In the genomic region with DNA sequence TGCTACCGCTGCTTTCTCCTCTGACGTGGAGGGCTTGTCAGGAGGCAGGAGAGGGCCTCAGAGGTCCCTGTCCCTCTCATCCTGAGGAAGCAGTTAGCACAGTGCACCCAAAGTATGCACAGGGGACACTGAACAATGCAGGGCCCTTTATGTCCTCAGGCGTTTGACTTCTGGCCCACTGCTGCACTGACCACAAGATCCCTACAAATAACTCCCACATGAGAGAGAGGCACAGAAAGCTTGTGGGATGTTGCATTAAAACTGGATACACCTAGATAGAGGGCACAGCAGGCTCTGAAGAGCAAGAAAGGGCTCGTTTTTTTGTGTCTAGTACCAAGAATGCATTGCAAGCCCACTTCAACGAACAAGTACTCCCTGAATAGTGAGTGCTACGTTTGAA, we compare ENCODE assay signal across 24 mouse cellular contexts. TPM values are rescaled to one million over a fixed set of nuclear protein-coding genes. Genes with fewer than 3 reads are reported as not detected.
DNase-seq lines count a peak whose midpoint lies in the region; ATAC-seq lines count a peak whose summit lies in the region.
"Had no signal": no experiment of that assay in that cellular context is flagged by ENCODE, and none has a peak within 500 bp of the region (broad histone marks: within the 10 kb centered on the region; RNA-seq: fewer than 3 reads in every experiment).

No protein-coding gene starts in this region.

- 47% methylated on average over 6 of the region's 6 CpGs for WGBS in forebrain, embryonic 14.5 days
- WGBS in forebrain, embryonic 13.5 days: 49% methylated on average over 6 of the region's 6 CpGs
- 42% methylated on average over 6 of the region's 6 CpGs for WGBS in midbrain, embryonic 14.5 days
- 38% methylated on average over 6 of the region's 6 CpGs for WGBS in midbrain, embryonic 13.5 days

- no peaks in the 10 kb centered on the region for H3K4me1 ChIP-seq in forebrain, embryonic 14.5 days (ENCODE audit: control insufficient read depth, insufficient read depth, low read length)
- 0 out of 2 replicates have a peak, but pooled peaks cover 3% of the 10 kb centered on the region for H3K4me1 ChIP-seq in forebrain, embryonic 13.5 days
- no peaks in the 10 kb centered on the region for H3K4me1 ChIP-seq in midbrain, embryonic 14.5 days (ENCODE audit: control insufficient read depth, insufficient read depth, low read length)
- H3K4me1 ChIP-seq in midbrain, embryonic 13.5 days (replicated peaks): peaks cover 9% of the 10 kb centered on the region
- H3K4me1 ChIP-seq: hindbrain, embryonic 13.5 days had no signal

- no peak overlapping the region for H3K27ac ChIP-seq in forebrain, embryonic 14.5 days (ENCODE audit: low read depth, low read length)
- H3K27ac ChIP-seq in forebrain, embryonic 13.5 days: no peak overlapping the region
- H3K27ac ChIP-seq in midbrain, embryonic 14.5 days (replicated peaks; ENCODE audit: low read depth, low read length): 0 out of 2 replicates have a peak overlapping the region, but pooled peaks have one; percentile 32
- no peak overlapping the region for H3K27ac ChIP-seq in midbrain, embryonic 13.5 days
- H3K27ac ChIP-seq: embryonic facial prominence, embryonic 13.5 days; forebrain, embryonic 12.5 days; gastrocnemius, adult 2 months; hindbrain, embryonic 10.5 days; hindbrain, embryonic 13.5 days had no signal

- 0 out of 2 replicates have a peak overlapping the region, but pooled peaks have one; percentile 17 for H3K9ac ChIP-seq in forebrain, embryonic 14.5 days (ENCODE audit: low read length)
- H3K9ac ChIP-seq in forebrain, embryonic 13.5 days: no peak overlapping the region
- no peak overlapping the region for H3K9ac ChIP-seq in midbrain, embryonic 14.5 days (replicated peaks; ENCODE audit: low read length)
- no peak overlapping the region for H3K9ac ChIP-seq in midbrain, embryonic 13.5 days (replicated peaks)
- H3K9ac ChIP-seq: embryonic facial prominence, embryonic 13.5 days; forebrain, embryonic 12.5 days; forebrain, postnatal 0 days; hindbrain, embryonic 13.5 days had no signal

- no peak overlapping the region for H3K4me2 ChIP-seq in forebrain, embryonic 14.5 days (ENCODE audit: low read length)
- no peak overlapping the region for H3K4me2 ChIP-seq in forebrain, embryonic 13.5 days
- no peak overlapping the region for H3K4me2 ChIP-seq in midbrain, embryonic 14.5 days (ENCODE audit: low read length)
- no peak overlapping the region for H3K4me2 ChIP-seq in midbrain, embryonic 13.5 days (replicated peaks)
- H3K4me2 ChIP-seq: embryonic facial prominence, embryonic 13.5 days; forebrain, embryonic 12.5 days; heart, embryonic 11.5 days; hindbrain, embryonic 13.5 days had no signal

- no peak for DNase-seq in forebrain, embryonic 14.5 days (ENCODE audit: low spot score)
- DNase-seq in midbrain, embryonic 14.5 days: peak; percentile 9
- DNase-seq in Muller cell, postnatal 12 days (ENCODE audit: inconsistent ontology term): peak; percentile 11
- peak; percentile 56 for DNase-seq in retina, postnatal 1 day
- no peak for DNase-seq in heart, postnatal 4 days
- DNase-seq: adrenal gland, postnatal 10 days; adrenal gland, postnatal 36 days; cerebellum, adult 18-20 months; cerebellum, adult 9-10 months; cerebellum, postnatal 25 days; forebrain, postnatal 0 days; gastrocnemius, adult 2 months; gastrocnemius, postnatal 14 days; heart, adult 11 months had no signal

- H3K4me3 ChIP-seq in forebrain, embryonic 14.5 days (ENCODE audit: low read depth, low read length): no peak overlapping the region
- no peak overlapping the region for H3K4me3 ChIP-seq in forebrain, embryonic 13.5 days
- H3K4me3 ChIP-seq in midbrain, embryonic 14.5 days (replicated peaks; ENCODE audit: low read depth, low read length): no peak overlapping the region
- H3K4me3 ChIP-seq in midbrain, embryonic 13.5 days (replicated peaks): no peak overlapping the region
- H3K4me3 ChIP-seq: embryonic facial prominence, embryonic 13.5 days; erythroblast, embryonic 14.5 days; forebrain, embryonic 12.5 days; gastrocnemius, adult 2 months; hindbrain, embryonic 10.5 days; hindbrain, embryonic 13.5 days had no signal

- H3K27me3 ChIP-seq in forebrain, embryonic 14.5 days (replicated peaks; ENCODE audit: control insufficient read depth, insufficient read depth, low read length): no peaks in the 10 kb centered on the region
- H3K27me3 ChIP-seq in forebrain, embryonic 13.5 days: no peaks in the 10 kb centered on the region
- no peaks in the 10 kb centered on the region for H3K27me3 ChIP-seq in midbrain, embryonic 14.5 days (ENCODE audit: control insufficient read depth, insufficient read depth, low read length)
- H3K27me3 ChIP-seq in midbrain, embryonic 13.5 days: no peaks in the 10 kb centered on the region
- H3K27me3 ChIP-seq: embryonic facial prominence, embryonic 13.5 days; forebrain, embryonic 12.5 days; hindbrain, embryonic 13.5 days had no signal

- no peaks in the 10 kb centered on the region for H3K9me3 ChIP-seq in forebrain, embryonic 14.5 days (replicated peaks; ENCODE audit: control insufficient read depth, low read length)
- no peaks in the 10 kb centered on the region for H3K9me3 ChIP-seq in forebrain, embryonic 13.5 days (replicated peaks)
- no peaks in the 10 kb centered on the region for H3K9me3 ChIP-seq in midbrain, embryonic 14.5 days (ENCODE audit: control insufficient read depth, low read length)
- H3K9me3 ChIP-seq in midbrain, embryonic 13.5 days: no peaks in the 10 kb centered on the region
- H3K9me3 ChIP-seq: embryonic facial prominence, embryonic 13.5 days; forebrain, embryonic 12.5 days; hindbrain, embryonic 10.5 days; hindbrain, embryonic 13.5 days had no signal

- ATAC-seq in forebrain, embryonic 14.5 days: no peak
- no peak for ATAC-seq in forebrain, embryonic 13.5 days
- ATAC-seq in midbrain, embryonic 14.5 days (ENCODE audit: low FRiP score, low TSS enrichment): no peak
- ATAC-seq in midbrain, embryonic 13.5 days: no peak
- ATAC-seq: hindbrain, embryonic 16.5 days; Patski had no signal

- no peaks in the 10 kb centered on the region for H3K36me3 ChIP-seq in forebrain, embryonic 14.5 days (ENCODE audit: control insufficient read depth, insufficient read depth, low read length)
- no peaks in the 10 kb centered on the region for H3K36me3 ChIP-seq in forebrain, embryonic 13.5 days (ENCODE audit: poor library complexity, severe bottlenecking)
- H3K36me3 ChIP-seq in midbrain, embryonic 14.5 days (ENCODE audit: control insufficient read depth, insufficient read depth, low read length): no peaks in the 10 kb centered on the region
- no peaks in the 10 kb centered on the region for H3K36me3 ChIP-seq in midbrain, embryonic 13.5 days
- H3K36me3 ChIP-seq: embryonic facial prominence, embryonic 13.5 days; forebrain, embryonic 12.5 days; hindbrain, embryonic 10.5 days; hindbrain, embryonic 13.5 days had no signal

RNA-seq across cellular contexts. Expression of gene 6030458C11Rik, which starts 30.1 kb away (rescaled TPM):
- 13.2 and 17.1 TPM in 2 replicates for polyA plus RNA-seq in forebrain, embryonic 14.5 days (2014; fragmentation: Nextera tagmentation; extraction: Ambion mirVana)
- polyA plus RNA-seq in forebrain, embryonic 13.5 days (2015; fragmentation: Nextera tagmentation; extraction: Ambion mirVana): 36.6 and 36.8 TPM in 2 replicates
- 24.1 and 25.7 TPM in 2 replicates for polyA plus RNA-seq in midbrain, embryonic 14.5 days (2014; fragmentation: Nextera tagmentation; extraction: Ambion mirVana)
- polyA plus RNA-seq in midbrain, embryonic 13.5 days (2015; fragmentation: Nextera tagmentation; extraction: Ambion mirVana): 36.3 and 38.7 TPM in 2 replicates
- 10 to 100 TPM; 15.2 to 17.0 TPM for total RNA-seq in heart, postnatal 4 days (2021)

RNA-seq across cellular contexts. Expression of gene Drosha, which starts 30.3 kb away (rescaled TPM):
- polyA plus RNA-seq in forebrain, embryonic 14.5 days (2014; fragmentation: Nextera tagmentation; extraction: Ambion mirVana): 50.2 and 60.4 TPM in 2 replicates
- polyA plus RNA-seq in forebrain, embryonic 13.5 days (2015; fragmentation: Nextera tagmentation; extraction: Ambion mirVana): 50.9 and 55.3 TPM in 2 replicates
- 45.7 and 63.2 TPM in 2 replicates for polyA plus RNA-seq in midbrain, embryonic 14.5 days (2014; fragmentation: Nextera tagmentation; extraction: Ambion mirVana)
- polyA plus RNA-seq in midbrain, embryonic 13.5 days (2015; fragmentation: Nextera tagmentation; extraction: Ambion mirVana): 54.1 and 57.7 TPM in 2 replicates
- 10 to 100 TPM; 32.5 to 35.4 TPM for total RNA-seq in heart, postnatal 4 days (2021)

RNA-seq across cellular contexts. Expression of gene Pdzd2, which starts 54.6 kb away (rescaled TPM):
- 3.3 and 5.0 TPM in 2 replicates for polyA plus RNA-seq in forebrain, embryonic 14.5 days (2014; fragmentation: Nextera tagmentation; extraction: Ambion mirVana)
- 3.9 and 5.5 TPM in 2 replicates for polyA plus RNA-seq in forebrain, embryonic 13.5 days (2015; fragmentation: Nextera tagmentation; extraction: Ambion mirVana)
- 9.8 and 11.2 TPM in 2 replicates for polyA plus RNA-seq in midbrain, embryonic 14.5 days (2014; fragmentation: Nextera tagmentation; extraction: Ambion mirVana)
- 7.2 and 9.7 TPM in 2 replicates for polyA plus RNA-seq in midbrain, embryonic 13.5 days (2015; fragmentation: Nextera tagmentation; extraction: Ambion mirVana)
- 100 to 1,000 TPM; 178 to 205 TPM for total RNA-seq in heart, postnatal 4 days (2021)

Comparison
In these comparisons a context has a peak if more than half of its experiments do, and no peak if none do; other contexts are left out.
1. DNase-seq: peak in midbrain, embryonic 14.5 days (single experiment), Muller cell, postnatal 12 days (single experiment) and retina, postnatal 1 day (single experiment); none in forebrain, embryonic 14.5 days (single experiment) and heart, postnatal 4 days (single experiment).